Mouse (Mus musculus): ENCODE measurements around the gene Pla2g4b.
A peak's percentile ranks its signal among the peaks of the same experiment; 100 is the strongest.

The Pla2g4b gene

GRCm38 (mm10) chr2:120032726-120033467, at the start of gene Pla2g4b:
Pla2g4b (plus strand) TSS chr2:120033417.
- no peak for DNase-seq

- DNase-seq: no peak
Observed at GRCm38 (mm10) chr2:119985871-119986270, 47.3 kb upstream of the Pla2g4b start.

- no peak for DNase-seq
Observed at GRCm38 (mm10) chr2:119986369-119986768, 46.8 kb upstream of the Pla2g4b start.

- DNase-seq: no peak
Observed at GRCm38 (mm10) chr2:119987441-119987840, 45.8 kb upstream of the Pla2g4b start.

GRCm38 (mm10) chr2:119988952-119989351, 44.3 kb upstream of the Pla2g4b start:
- no peak for DNase-seq

- no peak for DNase-seq
Observed at GRCm38 (mm10) chr2:119990881-119991280, 42.3 kb upstream of the Pla2g4b start.

GRCm38 (mm10) chr2:119992349-119992748, 40.9 kb upstream of the Pla2g4b start:
- no peak for DNase-seq

GRCm38 (mm10) chr2:119993515-119993914, 39.7 kb upstream of the Pla2g4b start:
- DNase-seq: no peak

- no peak for DNase-seq
Observed at GRCm38 (mm10) chr2:119994839-119995238, 38.4 kb upstream of the Pla2g4b start.

GRCm38 (mm10) chr2:119995391-119996281, 37.6 kb upstream of the Pla2g4b start:
- DNase-seq: no peak

- DNase-seq: no peak
Observed at GRCm38 (mm10) chr2:119997354-119997753, 35.9 kb upstream of the Pla2g4b start.

GRCm38 (mm10) chr2:119999731-120000130, 33.5 kb upstream of the Pla2g4b start:
- DNase-seq: no peak

GRCm38 (mm10) chr2:120000882-120001584, 32.2 kb upstream of the Pla2g4b start:
- DNase-seq: no peak

- no peak for DNase-seq
Observed at GRCm38 (mm10) chr2:120001956-120002355, 31.3 kb upstream of the Pla2g4b start.

- DNase-seq: no peak
Observed at GRCm38 (mm10) chr2:120003970-120004369, 29.2 kb upstream of the Pla2g4b start.

- DNase-seq: no peak
Observed at GRCm38 (mm10) chr2:120006696-120007095, 26.5 kb upstream of the Pla2g4b start.

- DNase-seq: no peak
Observed at GRCm38 (mm10) chr2:120007680-120008210, 25.5 kb upstream of the Pla2g4b start.

GRCm38 (mm10) chr2:120008672-120009071, 24.5 kb upstream of the Pla2g4b start:
- DNase-seq: no peak

- DNase-seq: peak; percentile 47
Observed at GRCm38 (mm10) chr2:120011462-120012200, 21.6 kb upstream of the Pla2g4b start.

GRCm38 (mm10) chr2:120012924-120013323, 20.3 kb upstream of the Pla2g4b start:
- no peak for DNase-seq

- no peak for DNase-seq
Observed at GRCm38 (mm10) chr2:120013831-120014486, 19.3 kb upstream of the Pla2g4b start.

- DNase-seq: no peak
Observed at GRCm38 (mm10) chr2:120015882-120016281, 17.3 kb upstream of the Pla2g4b start.

Measured in thymus, postnatal 25 days (tissue).